Mouse (Mus musculus): ENCODE results near the gene Atp6v0a1. TPM values are rescaled to one million over a fixed set of nuclear protein-coding genes. Genes with fewer than 3 reads are reported as not detected.

Atp6v0a1 gene
- polyA plus RNA-seq, 1 experiment, result 48.4 TPM

DNA sequence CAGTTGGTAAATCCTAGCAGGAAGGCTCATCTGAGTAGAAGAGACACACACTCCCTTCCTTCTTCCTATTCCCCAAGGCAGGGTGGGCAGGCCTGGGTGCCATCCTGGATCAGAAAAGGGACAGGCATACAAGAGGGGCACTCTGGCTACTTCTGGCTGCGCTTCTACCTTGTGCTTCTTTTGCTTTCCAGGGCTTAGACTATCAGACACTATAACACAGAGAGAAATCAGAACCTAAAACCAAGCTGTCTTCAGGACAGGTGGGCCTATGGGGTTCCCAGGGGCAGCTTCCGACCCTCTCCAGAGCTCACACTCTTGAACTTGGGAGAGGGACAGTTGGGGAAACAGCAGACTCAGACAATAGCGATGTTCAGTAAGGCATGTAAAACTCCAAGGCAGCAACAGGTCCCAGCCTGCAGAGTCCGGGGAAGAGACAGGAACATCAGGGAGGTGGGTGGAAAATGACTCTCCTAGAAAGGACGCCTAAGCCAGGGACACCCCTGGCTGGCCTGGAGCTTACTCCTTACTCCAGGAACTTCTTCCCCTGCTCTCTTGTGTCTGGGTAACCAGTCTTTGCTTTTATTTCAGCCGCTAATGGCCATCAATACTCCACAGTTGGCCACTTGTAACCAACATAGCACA is 44.2 kb upstream of the Atp6v0a1 start:
- no peak for DNase-seq
- WGBS, result 88% methylated on average over 6 of the region's 6 CpGs
- Histone ChIP-seq H3K27ac (ENCODE audit: insufficient read depth, low read depth, low read length) (no peak overlapping the region), H3K36me3 (ENCODE audit: control insufficient read depth, insufficient read depth, low read length) (no peaks in the 10 kb centered on the region), H3K4me1 (ENCODE audit: control insufficient read depth, insufficient read depth, low read length) (no peaks in the 10 kb centered on the region; the same call in 1 of the 2 replicates), H3K27me3 (replicated peaks; ENCODE audit: control insufficient read depth, insufficient read depth, low read length) (no peaks in the 10 kb centered on the region), H3K4me3 (ENCODE audit: insufficient read depth, low read depth, low read length) (no peak overlapping the region)
- TF ChIP-seq CTCF (conservative IDR thresholded peaks at IDR 0.05; ENCODE audit: insufficient read depth, insufficient read length, low read depth, low read length), result no peak
- no peak for TF ChIP-seq POLR2A (IDR thresholded peaks at IDR 0.05; ENCODE audit: low read depth, low read length)

GRCm38 (mm10) chr11:100965760-100966159 is 43.5 kb upstream of the Atp6v0a1 start:
- Histone ChIP-seq H3K36me3 (ENCODE audit: control insufficient read depth, insufficient read depth, low read length) (no peaks in the 10 kb centered on the region), H3K27me3 (replicated peaks; ENCODE audit: control insufficient read depth, insufficient read depth, low read length) (no peaks in the 10 kb centered on the region), H3K4me1 (ENCODE audit: control insufficient read depth, insufficient read depth, low read length) (no peaks in the 10 kb centered on the region), H3K4me3 (ENCODE audit: insufficient read depth, low read depth, low read length) (no peak overlapping the region), H3K27ac (ENCODE audit: insufficient read depth, low read depth, low read length) (no peak overlapping the region)
- TF ChIP-seq CTCF (conservative IDR thresholded peaks at IDR 0.05; ENCODE audit: insufficient read depth, insufficient read length, low read depth, low read length), result no peak
- no peak for TF ChIP-seq POLR2A (IDR thresholded peaks at IDR 0.05; ENCODE audit: low read depth, low read length)
- no peak for DNase-seq
- 76% methylated on average over 6 of the region's 6 CpGs for WGBS

- TF ChIP-seq POLR2A (IDR thresholded peaks at IDR 0.05; ENCODE audit: low read depth, low read length) (no peak), CTCF (conservative IDR thresholded peaks at IDR 0.05; ENCODE audit: insufficient read depth, insufficient read length, low read depth, low read length) (no peak)
- no peak for DNase-seq
- H3K27ac ChIP-seq (ENCODE audit: insufficient read depth, low read depth, low read length), result no peak overlapping the region
- 53% methylated on average over 5 of the region's 5 CpGs for WGBS
- no peak overlapping the region for H3K4me3 ChIP-seq (ENCODE audit: insufficient read depth, low read depth, low read length)
- H3K27me3 ChIP-seq (replicated peaks; ENCODE audit: control insufficient read depth, insufficient read depth, low read length), result no peaks in the 10 kb centered on the region
- H3K36me3 ChIP-seq (ENCODE audit: control insufficient read depth, insufficient read depth, low read length), result no peaks in the 10 kb centered on the region
- H3K4me1 ChIP-seq (ENCODE audit: control insufficient read depth, insufficient read depth, low read length), result no peaks in the 10 kb centered on the region
Observed at GRCm38 (mm10) chr11:100967376-100967775, 41.9 kb upstream of the Atp6v0a1 start.

DNA sequence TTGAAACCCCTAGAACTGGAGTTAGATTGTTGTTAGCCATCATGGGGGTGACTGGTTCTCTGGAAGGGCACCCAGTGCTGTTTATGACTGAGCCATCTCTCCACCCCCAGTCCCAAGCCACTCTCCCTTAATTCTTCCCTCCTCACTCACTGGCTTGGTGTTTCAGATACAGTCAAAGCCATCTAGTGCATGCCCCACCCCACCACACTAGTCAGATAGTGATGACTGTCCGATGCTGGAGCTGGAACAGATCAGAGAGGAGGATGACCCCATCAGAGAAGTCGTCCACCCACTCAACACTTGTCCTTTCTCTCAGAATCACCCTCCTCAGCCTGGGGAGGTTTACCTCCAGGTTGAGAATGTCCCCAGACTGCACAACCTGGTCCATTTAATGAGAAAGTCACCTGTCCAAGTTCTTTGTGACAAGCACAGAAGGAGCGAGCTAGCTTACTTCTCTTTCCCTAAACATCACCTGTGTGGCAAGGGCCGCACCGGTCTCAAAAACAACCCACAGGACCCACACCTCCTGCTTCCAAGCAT is 41.3 kb upstream of the Atp6v0a1 start:
- TF ChIP-seq CTCF (conservative IDR thresholded peaks at IDR 0.05; ENCODE audit: insufficient read depth, insufficient read length, low read depth, low read length) (no peak), POLR2A (IDR thresholded peaks at IDR 0.05; ENCODE audit: low read depth, low read length) (no peak)
- H3K4me3 ChIP-seq (ENCODE audit: insufficient read depth, low read depth, low read length), result no peak overlapping the region
- no peak for DNase-seq
- H3K27ac ChIP-seq (ENCODE audit: insufficient read depth, low read depth, low read length), result no peak overlapping the region
- no peaks in the 10 kb centered on the region for H3K4me1 ChIP-seq (ENCODE audit: control insufficient read depth, insufficient read depth, low read length)
- no peaks in the 10 kb centered on the region for H3K27me3 ChIP-seq (replicated peaks; ENCODE audit: control insufficient read depth, insufficient read depth, low read length)
- H3K36me3 ChIP-seq (ENCODE audit: control insufficient read depth, insufficient read depth, low read length), result no peaks in the 10 kb centered on the region
- WGBS, result 82% methylated on average over 5 of the region's 5 CpGs

GRCm38 (mm10) chr11:100968501-100968900 is 40.8 kb upstream of the Atp6v0a1 start:
- WGBS, result 72% methylated on average over 5 of the region's 5 CpGs
- Histone ChIP-seq H3K27me3 (replicated peaks; ENCODE audit: control insufficient read depth, insufficient read depth, low read length) (no peaks in the 10 kb centered on the region), H3K27ac (ENCODE audit: insufficient read depth, low read depth, low read length) (no peak overlapping the region), H3K4me3 (ENCODE audit: insufficient read depth, low read depth, low read length) (peak overlapping the region; percentile 90), H3K4me1 (ENCODE audit: control insufficient read depth, insufficient read depth, low read length) (no peaks in the 10 kb centered on the region), H3K36me3 (ENCODE audit: control insufficient read depth, insufficient read depth, low read length) (no peaks in the 10 kb centered on the region)
- no peak for DNase-seq
- no peak for TF ChIP-seq CTCF (conservative IDR thresholded peaks at IDR 0.05; ENCODE audit: insufficient read depth, insufficient read length, low read depth, low read length)

DNA sequence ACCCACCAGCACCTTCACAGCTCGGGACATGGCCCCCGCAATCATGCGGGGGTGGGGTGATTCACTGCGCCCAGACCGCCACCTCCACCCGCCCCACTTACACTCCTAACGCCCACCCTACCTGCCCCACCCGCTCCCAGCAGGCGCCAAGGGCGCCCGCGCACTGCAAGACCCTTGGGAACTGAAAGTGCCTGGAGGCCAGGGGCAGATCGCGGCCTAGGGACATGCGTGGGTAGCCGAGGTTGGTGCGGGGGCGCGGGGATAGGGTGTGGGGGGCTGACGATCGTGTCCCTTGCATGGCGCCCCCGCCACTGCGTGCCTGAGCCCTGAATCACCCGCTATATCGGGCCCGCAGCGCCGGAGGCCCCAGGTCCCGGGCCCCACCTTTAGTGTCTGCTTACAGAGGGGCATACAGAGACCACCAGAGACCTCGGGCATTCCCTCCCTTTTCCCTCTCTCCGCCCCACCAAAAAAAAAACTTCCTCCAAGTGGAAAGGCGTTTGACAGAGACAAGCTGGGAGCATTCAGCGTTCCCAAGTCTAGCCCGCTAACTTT is 40.0 kb upstream of the Atp6v0a1 start:
- Histone ChIP-seq H3K27me3 (replicated peaks; ENCODE audit: control insufficient read depth, insufficient read depth, low read length) (no peaks in the 10 kb centered on the region), H3K4me3 (ENCODE audit: insufficient read depth, low read depth, low read length) (peak overlapping the region; percentile 90), H3K36me3 (ENCODE audit: control insufficient read depth, insufficient read depth, low read length) (no peaks in the 10 kb centered on the region), H3K27ac (ENCODE audit: insufficient read depth, low read depth, low read length) (peak overlapping the region; percentile 79), H3K4me1 (ENCODE audit: control insufficient read depth, insufficient read depth, low read length) (no peaks in the 10 kb centered on the region)
- WGBS, result 8% methylated on average over 31 of the region's 35 CpGs
- no peak for DNase-seq
- TF ChIP-seq POLR2A (IDR thresholded peaks at IDR 0.05; ENCODE audit: low read depth, low read length) (no peak), CTCF (conservative IDR thresholded peaks at IDR 0.05; ENCODE audit: insufficient read depth, insufficient read length, low read depth, low read length) (no peak)

DNA sequence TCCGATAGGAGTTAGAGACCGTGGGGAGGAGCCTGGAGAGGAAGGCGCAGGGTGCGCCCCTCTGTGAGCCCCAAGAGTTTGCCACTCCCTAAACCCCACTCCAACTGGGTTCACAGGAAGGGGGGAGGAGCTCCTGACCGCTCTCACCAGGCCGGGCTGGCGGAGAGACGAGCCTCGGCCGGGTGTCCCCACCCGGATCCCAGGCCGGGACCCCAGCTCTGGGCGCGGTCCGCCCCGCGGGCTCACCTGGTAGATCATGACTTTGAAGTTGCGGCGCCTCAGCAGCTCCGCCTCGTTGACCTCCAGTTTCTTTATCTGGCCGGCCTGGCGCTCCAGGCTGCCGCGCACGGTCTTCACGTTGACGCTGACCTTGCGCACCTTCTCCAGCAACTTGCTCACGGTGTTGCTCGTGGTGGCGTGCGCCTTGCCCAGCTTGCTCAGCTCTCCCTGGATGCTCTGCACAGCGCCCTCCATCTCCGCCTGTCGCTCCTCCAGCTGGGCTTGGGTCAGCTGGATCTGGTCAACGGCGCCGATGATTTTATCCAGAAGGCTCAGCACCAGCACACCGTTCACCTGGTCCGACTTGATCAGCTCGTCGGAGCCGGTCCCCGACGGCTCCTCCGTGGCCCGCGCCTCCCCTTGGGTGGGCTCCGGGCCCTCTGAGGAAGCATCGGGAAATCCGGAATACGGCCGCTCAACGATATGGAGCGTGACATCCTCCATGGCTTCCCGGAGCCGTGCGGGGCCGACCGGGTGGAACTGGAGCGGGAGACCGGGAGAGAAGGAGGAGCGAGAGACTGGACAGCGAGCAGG is 39.3 kb upstream of the Atp6v0a1 start:
- Histone ChIP-seq H3K4me1 (ENCODE audit: control insufficient read depth, insufficient read depth, low read length) (no peaks in the 10 kb centered on the region), H3K36me3 (ENCODE audit: control insufficient read depth, insufficient read depth, low read length) (no peaks in the 10 kb centered on the region), H3K27me3 (replicated peaks; ENCODE audit: control insufficient read depth, insufficient read depth, low read length) (no peaks in the 10 kb centered on the region), H3K27ac (ENCODE audit: insufficient read depth, low read depth, low read length) (peak overlapping the region; percentile 79), H3K4me3 (ENCODE audit: insufficient read depth, low read depth, low read length) (peak overlapping the region; percentile 90)
- peak; percentile 48 for DNase-seq
- 1% methylated on average over 65 of the region's 65 CpGs for WGBS
- TF ChIP-seq POLR2A (IDR thresholded peaks at IDR 0.05; ENCODE audit: low read depth, low read length) (no peak), CTCF (conservative IDR thresholded peaks at IDR 0.05; ENCODE audit: insufficient read depth, insufficient read length, low read depth, low read length) (no peak)

Measured in kidney, adult 2 months (tissue).